Mouse (Mus musculus): ENCODE results near the gene Uso1. TPM values are rescaled to one million over a fixed set of nuclear protein-coding genes. Genes with fewer than 3 reads are reported as not detected.
A peak's percentile ranks its signal among the peaks of the same experiment; 100 is the strongest.

Uso1 gene
- total RNA-seq, 2 experiments from 2014 or later, result 36.8 to 38.2 TPM

DNA sequence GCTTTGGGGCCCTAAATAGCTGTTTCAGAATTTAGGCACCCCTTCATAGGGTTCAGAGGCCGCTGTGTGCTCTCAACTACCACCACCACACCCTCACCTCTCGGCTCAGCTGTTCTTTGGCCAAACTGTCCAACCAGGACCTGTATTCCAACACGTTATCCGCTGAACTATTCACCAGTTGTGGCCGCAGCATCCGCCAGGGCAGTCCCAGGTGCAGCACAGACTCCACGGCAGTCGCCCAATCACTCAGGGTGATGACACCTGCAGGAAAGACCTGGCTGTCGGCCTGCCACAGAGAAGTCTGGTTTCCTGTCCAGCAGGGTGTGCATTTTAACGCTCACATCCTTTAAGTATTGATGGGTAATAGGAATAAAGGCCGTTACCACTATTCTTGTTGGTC lies 92.6 kb downstream of the Uso1 start:
- no peak for DNase-seq
- intact Hi-C loops (cut with DNase I), result no loop called here

- DNase-seq, result no peak
- intact Hi-C loops (cut with DNase I), result no loop called here
Measured at GRCm38 (mm10) chr5:92231836-92232235, 94.1 kb downstream of the Uso1 start.

GRCm38 (mm10) chr5:92233366-92233765 lies 95.6 kb downstream of the Uso1 start:
- intact Hi-C loops (cut with DNase I), result no loop called here
- DNase-seq, result no peak

- intact Hi-C loops (cut with DNase I), result no loop called here
- no peak for DNase-seq
Measured at GRCm38 (mm10) chr5:92234939-92235557, 97.3 kb downstream of the Uso1 start.

DNA sequence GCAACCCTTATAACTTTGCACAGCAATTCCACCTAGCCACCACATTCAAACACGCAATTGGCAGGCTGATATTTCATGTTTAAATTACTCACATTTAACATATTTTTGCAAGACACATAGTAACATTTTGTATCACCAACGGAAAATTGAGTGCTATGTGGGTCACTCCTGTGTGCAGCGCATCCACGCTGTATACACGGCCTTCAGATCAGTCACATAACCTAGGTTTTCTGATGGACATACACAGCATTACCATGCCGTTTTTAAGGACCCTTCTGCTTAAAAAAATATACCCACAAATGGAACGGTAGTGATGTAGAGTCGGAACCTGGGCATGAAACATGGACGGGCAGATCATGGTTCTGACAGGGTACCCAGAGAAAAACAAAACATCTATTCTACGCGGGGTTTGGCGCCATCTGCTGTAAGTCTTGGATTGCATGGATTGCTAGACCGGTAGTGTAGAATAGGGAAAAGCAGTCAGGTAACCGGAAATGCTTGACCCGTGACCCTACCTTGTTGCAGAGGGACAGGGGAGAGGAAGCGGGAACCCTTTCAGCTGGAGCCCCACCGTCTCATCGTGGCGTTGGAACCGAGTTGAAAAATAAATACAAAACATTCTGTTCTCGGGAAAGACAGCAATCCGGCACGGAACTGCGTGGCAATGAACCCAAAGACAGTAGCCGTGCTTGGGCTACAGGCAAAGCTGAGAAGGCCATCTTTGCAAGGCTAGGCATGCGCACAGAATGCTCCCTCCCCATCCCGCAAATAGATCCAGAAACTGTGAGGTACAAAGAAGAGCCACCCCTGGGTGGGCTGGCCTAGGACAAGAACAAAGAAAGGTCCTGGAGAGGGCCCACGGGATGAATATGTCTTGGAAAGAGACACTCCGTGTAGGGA lies 101.8 kb downstream of the Uso1 start:
- intact Hi-C loops (cut with DNase I), result loop anchor here (2.0 kb wide), 1 partner anchor 45 kb away; no protein-coding TSS in a partner anchor
- DNase-seq, result peak; percentile 61 to 72

DNA sequence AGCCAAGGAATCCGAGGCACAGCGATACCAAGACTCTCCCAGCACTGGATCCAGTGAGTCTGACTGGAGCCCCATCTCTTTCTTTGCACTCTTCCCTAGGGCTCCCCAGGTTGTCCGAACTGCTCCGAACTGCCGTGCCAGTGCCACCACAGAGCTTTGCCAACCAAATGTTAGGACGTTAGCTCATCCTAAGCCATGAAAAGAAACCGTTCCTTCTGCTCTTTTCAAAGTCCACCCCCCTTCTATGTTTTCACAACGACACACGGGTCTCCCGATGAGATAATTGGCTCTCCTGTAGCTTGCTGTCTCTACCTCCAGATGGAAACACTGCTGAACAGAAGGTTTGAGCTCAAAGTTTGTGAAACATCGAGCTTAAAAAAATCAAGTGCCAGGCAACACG lies 103.0 kb downstream of the Uso1 start:
- intact Hi-C loops (cut with DNase I), result no loop called here
- no peak for DNase-seq

- no peak for DNase-seq
- intact Hi-C loops (cut with DNase I), result no loop called here
Measured at GRCm38 (mm10) chr5:92244900-92245299, 107.2 kb downstream of the Uso1 start.

- intact Hi-C loops (cut with DNase I), result no loop called here
- no peak for DNase-seq
Measured at GRCm38 (mm10) chr5:92245483-92245882, 107.7 kb downstream of the Uso1 start.

DNA sequence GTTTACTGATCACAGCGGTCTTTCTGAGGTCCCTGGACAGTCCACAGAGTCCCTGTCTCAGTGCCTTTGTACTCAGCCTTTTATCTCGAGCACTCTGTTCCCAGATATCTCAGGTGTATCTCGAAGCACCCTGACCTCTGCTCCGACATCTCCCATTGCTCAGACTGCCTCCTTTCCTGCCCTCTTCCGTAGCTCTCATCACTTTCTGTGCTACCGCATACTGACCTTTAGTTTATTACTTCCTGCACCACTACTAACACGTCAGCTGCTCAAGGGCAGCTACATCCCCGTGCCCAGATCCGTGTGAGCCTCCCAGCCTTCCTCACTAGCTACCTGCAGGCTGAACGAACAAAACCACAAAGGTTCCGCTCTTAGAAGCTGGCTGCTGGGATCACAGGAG lies 110.9 kb downstream of the Uso1 start:
- no peak for DNase-seq
- intact Hi-C loops (cut with DNase I), result no loop called here

DNA sequence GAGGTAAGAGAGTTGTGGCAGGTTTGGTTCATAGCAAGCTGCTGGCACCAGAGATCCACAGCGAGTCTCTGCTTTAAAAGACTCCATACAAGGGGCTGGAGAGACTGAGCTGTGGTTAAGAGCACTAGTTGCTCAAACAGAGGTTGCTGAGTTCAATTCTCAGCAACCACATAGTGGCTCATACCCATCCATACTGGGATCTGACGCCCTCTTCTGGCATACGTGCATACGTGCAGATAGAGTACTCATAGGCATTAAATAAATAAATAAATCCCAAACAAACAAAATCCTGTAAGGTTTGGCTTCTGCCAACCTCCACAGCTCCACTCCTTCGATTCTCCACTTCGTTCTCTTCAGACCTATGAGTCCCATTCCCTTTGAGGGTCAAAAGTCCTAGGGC lies 114.3 kb downstream of the Uso1 start:
- intact Hi-C loops (cut with DNase I), result no loop called here
- DNase-seq, result no peak

Other genes with a start within 250 kb of the Uso1 start
- gene Rchy1, start 174.9 kb upstream of the Uso1 start, total RNA-seq (2021), result 10 to 100 TPM; 32.3 to 35.0 TPM
- not detected for gene Odaph, start 150.5 kb upstream of the Uso1 start, total RNA-seq (2021)
- 1 to 10 TPM; 3.6 to 3.8 TPM for gene Cdkl2, start 94.1 kb upstream of the Uso1 start, total RNA-seq (2021)
- gene G3bp2, start 54.2 kb upstream of the Uso1 start, total RNA-seq (2021), result 10 to 100 TPM; 69.1 to 70.7 TPM
- gene U90926, start 77.5 kb downstream of the Uso1 start, total RNA-seq (2021), result not detected
- gene Ppef2, start 118.3 kb downstream of the Uso1 start, total RNA-seq (2021), result not detected
- gene Naaa, start 140.2 kb downstream of the Uso1 start, total RNA-seq (2021), result 10 to 100 TPM; 11.1 to 12.4 TPM
- gene Sdad1, start 172.5 kb downstream of the Uso1 start, total RNA-seq (2021), result 10 to 100 TPM; 12.4 to 13.9 TPM
- gene Cxcl9, start 190.1 kb downstream of the Uso1 start, total RNA-seq (2021), result under 1 TPM; 0.57 to 0.88 TPM
- 100 to 1,000 TPM; 620 to 781 TPM for gene Art3, start 193.9 kb downstream of the Uso1 start, total RNA-seq (2021)
- under 1 TPM in 1 of 2 experiments, not detected in 1; 0.80 TPM for gene Cxcl10, start 211.0 kb downstream of the Uso1 start, total RNA-seq (2021)

Data from heart, postnatal 14 days (tissue).